Mouse (Mus musculus) hindbrain, embryonic 11.5 days (tissue): ENCODE measurements around the gene Ube2j1. TPM values are rescaled to one million over a fixed set of nuclear protein-coding genes. Genes with fewer than 3 reads are reported as not detected.

Experiments used
- ATAC-seq: fragments of 200-750 bp; cut with Nextera tagmentation; 2 replicates; pipeline ENCODE4 v1.8.0; 2017; ENCODE audit warnings: mild to moderate bottlenecking, moderate TSS enrichment, moderate library complexity; ENCODE audit not compliant: low FRiP score
- DNase-seq: peaks from one replicate; pipeline ENCODE4 v3.0.0-alpha.2; 2015; ENCODE audit warnings: low spot score
- H3K27ac ChIP-seq: fragments of 300-500 bp; sonication (generic); 2 replicates; pipeline ENCODE4 v1.5.1; 2014; ENCODE audit warnings: mild to moderate bottlenecking, low read depth, low read length
- H3K27me3 ChIP-seq: fragments of 300-500 bp; sonication (generic); 2 replicates; pipeline ENCODE4 v1.6.1; 2014; ENCODE audit warnings: mild to moderate bottlenecking, low read length, moderate library complexity, mixed read lengths; ENCODE audit not compliant: control insufficient read depth, insufficient read depth
- H3K36me3 ChIP-seq: fragments of 300-500 bp; sonication (generic); 2 replicates; pipeline ENCODE4 v1.6.1; 2014; ENCODE audit warnings: mild to moderate bottlenecking, low read length, moderate library complexity, mixed read lengths; ENCODE audit not compliant: control insufficient read depth, insufficient read depth
- H3K4me1 ChIP-seq: fragments of 300-500 bp; sonication (generic); replicated peaks from 2 replicates; pipeline ENCODE4 v1.6.1; 2014; ENCODE audit warnings: low read length, mixed read lengths; ENCODE audit not compliant: control insufficient read depth, insufficient read depth
- H3K4me2 ChIP-seq: fragments of 300-500 bp; sonication (generic); replicated peaks from 2 replicates; pipeline ENCODE4 v1.6.1; 2014; ENCODE audit warnings: mild to moderate bottlenecking, low read depth, low read length
- H3K4me3 ChIP-seq: fragments of 300-500 bp; sonication (generic); 2 replicates; pipeline ENCODE4 v1.5.1; 2014; ENCODE audit warnings: low read depth, low read length
- H3K9ac ChIP-seq: fragments of 300-500 bp; sonication (generic); 2 replicates; pipeline ENCODE4 v1.6.1; 2014; ENCODE audit warnings: low read depth, low read length
- H3K9me3 ChIP-seq: fragments of 300-500 bp; sonication (generic); 2 replicates; pipeline ENCODE4 v1.6.1; 2016; ENCODE audit warnings: low read length; ENCODE audit not compliant: control insufficient read depth
- WGBS: fragments of 180-500 bp; shearing (Covaris S2); extraction: QIAGEN DNeasy Blood & Tissue Kit; methylation state at CpG from one replicate; pipeline ENCODE4 v1.1.7; 2014; 5-methylcytosine and 5-hydroxymethylcytosine counted together
- polyA plus RNA-seq: library from polyadenylated mRNA; unstranded; fragments of >200 nt; fragmentation: Nextera tagmentation; extraction: Ambion mirVana; gene quantifications from 2 replicates; pipeline ENCODE4 v1.2.1, GENCODE M21; 2014

Gene Ube2j1
- polyA plus RNA-seq, 1 experiment from 2014 or later, result 50.4 TPM

GRCm38 (mm10) chr4:33032045-33032444, 829 bp downstream of the Ube2j1 start:
- Histone ChIP-seq H3K27me3 (no peaks in the 10 kb centered on the region), H3K9me3 (no peaks in the 10 kb centered on the region), H3K36me3 (no peaks in the 10 kb centered on the region), H3K4me3 (peak overlapping the region; percentile 54), H3K4me1 (no peaks in the 10 kb centered on the region), H3K27ac (peak overlapping the region; percentile 91), H3K9ac (peak overlapping the region; percentile 93), H3K4me2 (peak overlapping the region; percentile 65)
- DNase-seq, result no peak
- ATAC-seq, result no peak
- WGBS, result 7% methylated on average over 4 of the region's 4 CpGs

- 81% methylated on average over 6 of the region's 6 CpGs for WGBS
- no peaks in the 10 kb centered on the region for H3K9me3 ChIP-seq
- H3K27ac ChIP-seq, result no peak overlapping the region
- no peak overlapping the region for H3K4me2 ChIP-seq
- ATAC-seq, result no peak
- H3K27me3 ChIP-seq, result no peaks in the 10 kb centered on the region
- no peak overlapping the region for H3K4me3 ChIP-seq
- H3K4me1 ChIP-seq, result no peaks in the 10 kb centered on the region
- H3K9ac ChIP-seq, result no peak overlapping the region
- DNase-seq, result no peak
- H3K36me3 ChIP-seq, result 0 out of 2 replicates have a peak, but pooled peaks cover 2% of the 10 kb centered on the region
Observed at GRCm38 (mm10) chr4:33033515-33033914, 2.3 kb downstream of the Ube2j1 start.

GRCm38 (mm10) chr4:33039826-33040225, 8.6 kb downstream of the Ube2j1 start:
- Histone ChIP-seq H3K4me1 (no peaks in the 10 kb centered on the region), H3K4me3 (no peak overlapping the region), H3K27ac (no peak overlapping the region), H3K27me3 (no peaks in the 10 kb centered on the region), H3K36me3 (peaks cover 4% of the 10 kb centered on the region; the same call in 1 of the 2 replicates), H3K4me2 (no peak overlapping the region), H3K9me3 (no peaks in the 10 kb centered on the region), H3K9ac (no peak overlapping the region)
- no peak for ATAC-seq
- WGBS, result 86% methylated on average over 4 of the region's 4 CpGs
- no peak for DNase-seq

GRCm38 (mm10) chr4:33049601-33050000, 18.4 kb downstream of the Ube2j1 start:
- no peaks in the 10 kb centered on the region for H3K27me3 ChIP-seq
- DNase-seq (no peak), ATAC-seq (no peak)
- H3K4me2 ChIP-seq, result no peak overlapping the region
- no peak overlapping the region for H3K9ac ChIP-seq
- H3K36me3 ChIP-seq, result peaks cover 7% of the 10 kb centered on the region
- H3K4me1 ChIP-seq, result no peaks in the 10 kb centered on the region
- H3K4me3 ChIP-seq, result no peak overlapping the region
- 96% methylated on average over 11 of the region's 11 CpGs for WGBS
- no peak overlapping the region for H3K27ac ChIP-seq
- no peaks in the 10 kb centered on the region for H3K9me3 ChIP-seq

GRCm38 (mm10) chr4:33052055-33052454, 20.8 kb downstream of the Ube2j1 start:
- Histone ChIP-seq H3K27ac (no peak overlapping the region), H3K36me3 (peaks cover 4% of the 10 kb centered on the region; the same call in 1 of the 2 replicates), H3K4me2 (no peak overlapping the region), H3K9ac (no peak overlapping the region), H3K9me3 (no peaks in the 10 kb centered on the region), H3K27me3 (no peaks in the 10 kb centered on the region), H3K4me3 (no peak overlapping the region), H3K4me1 (no peaks in the 10 kb centered on the region)
- DNase-seq, result no peak
- 91% methylated on average over 3 of the region's 3 CpGs for WGBS
- no peak for ATAC-seq

GRCm38 (mm10) chr4:33052650-33053049, 21.4 kb downstream of the Ube2j1 start:
- 86% methylated on average over 5 of the region's 5 CpGs for WGBS
- H3K36me3 ChIP-seq, result peaks cover 4% of the 10 kb centered on the region; the same call in 1 of the 2 replicates

GRCm38 (mm10) chr4:33054426-33054825, 23.2 kb downstream of the Ube2j1 start:
- H3K4me1 ChIP-seq, result no peaks in the 10 kb centered on the region
- H3K9ac ChIP-seq, result no peak overlapping the region
- H3K36me3 ChIP-seq, result peaks cover 4% of the 10 kb centered on the region; the same call in 1 of the 2 replicates
- no peak overlapping the region for H3K4me3 ChIP-seq
- H3K9me3 ChIP-seq, result no peaks in the 10 kb centered on the region
- H3K27ac ChIP-seq, result no peak overlapping the region
- H3K4me2 ChIP-seq, result no peak overlapping the region
- ATAC-seq (no peak), DNase-seq (no peak)
- no peaks in the 10 kb centered on the region for H3K27me3 ChIP-seq

More at GRCm38 (mm10) chr4:33052650-33053049, 21.4 kb downstream of the Ube2j1 start:
- Histone ChIP-seq H3K4me3 (no peak overlapping the region), H3K4me1 (no peaks in the 10 kb centered on the region), H3K27me3 (no peaks in the 10 kb centered on the region), H3K9ac (no peak overlapping the region), H3K27ac (no peak overlapping the region), H3K9me3 (no peaks in the 10 kb centered on the region), H3K4me2 (no peak overlapping the region)
- DNase-seq (peak; percentile 19), ATAC-seq (no peak)

- H3K4me2 ChIP-seq, result no peak overlapping the region
- ATAC-seq (no peak), DNase-seq (no peak)
- H3K4me1 ChIP-seq, result no peaks in the 10 kb centered on the region
- no peak overlapping the region for H3K4me3 ChIP-seq
- H3K27ac ChIP-seq, result no peak overlapping the region
- no peaks in the 10 kb centered on the region for H3K27me3 ChIP-seq
- no peaks in the 10 kb centered on the region for H3K9me3 ChIP-seq
- no peak overlapping the region for H3K9ac ChIP-seq
- peaks cover 4% of the 10 kb centered on the region; the same call in 1 of the 2 replicates for H3K36me3 ChIP-seq
- 90% methylated on average over 1 of the region's 1 CpGs for WGBS
Observed at GRCm38 (mm10) chr4:33056317-33056716, 25.1 kb downstream of the Ube2j1 start.

GRCm38 (mm10) chr4:33057890-33058687, 26.9 kb downstream of the Ube2j1 start:
- no peaks in the 10 kb centered on the region for H3K36me3 ChIP-seq
- no peak overlapping the region for H3K9ac ChIP-seq
- no peaks in the 10 kb centered on the region for H3K27me3 ChIP-seq
- H3K4me2 ChIP-seq, result no peak overlapping the region
- H3K4me1 ChIP-seq, result no peaks in the 10 kb centered on the region
- no peaks in the 10 kb centered on the region for H3K9me3 ChIP-seq
- no peak overlapping the region for H3K4me3 ChIP-seq
- WGBS, result 79% methylated on average over 11 of the region's 11 CpGs
- ATAC-seq, result no peak
- H3K27ac ChIP-seq, result no peak overlapping the region
- DNase-seq, result no peak
